Mouse (Mus musculus): ENCODE data around the gene Mrps17. TPM values are rescaled to one million over a fixed set of nuclear protein-coding genes. Genes with fewer than 3 reads are reported as not detected.

Mrps17 gene
- total and polyA plus RNA-seq, 2 experiments from 2014 or later = 173 to 196 TPM

DNA sequence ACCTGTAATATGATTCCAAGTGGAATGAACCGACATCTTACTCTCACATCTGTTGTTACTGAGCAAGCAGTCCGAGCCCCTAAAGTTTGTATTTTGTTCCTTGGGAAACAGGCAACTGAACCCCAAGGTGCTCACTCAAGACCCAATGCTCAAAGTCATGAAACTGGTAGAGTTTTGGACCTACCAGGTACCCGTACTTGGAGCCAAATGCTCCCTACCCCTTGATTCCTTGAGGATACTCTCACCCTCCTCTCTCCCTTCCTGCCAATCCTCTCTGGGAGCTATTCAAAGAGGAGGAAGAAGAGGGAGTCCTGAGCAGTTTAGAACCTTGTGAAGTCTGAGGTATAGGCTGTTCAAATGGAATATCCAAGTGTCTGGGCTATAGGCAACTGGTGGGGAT, 11.5 kb downstream of the Mrps17 start:
- H3K27me3 ChIP-seq (ENCODE audit: control insufficient read depth, insufficient read depth, low read length) = no peaks in the 10 kb centered on the region
- no peak overlapping the region; the same call in 1 of the 2 replicates for H3K27ac ChIP-seq (ENCODE audit: low read depth)
- no peaks in the 10 kb centered on the region for H3K36me3 ChIP-seq (replicated peaks; ENCODE audit: control insufficient read depth, insufficient read depth, low read length)
- no peak for ATAC-seq (ENCODE audit: insufficient read depth, low read depth)
- peak overlapping the region; percentile 77 for H3K4me3 ChIP-seq (ENCODE audit: low read depth, low read length)
- WGBS = 61% methylated on average over 3 of the region's 3 CpGs
- H3K4me1 ChIP-seq (ENCODE audit: control insufficient read depth, insufficient read depth) = peaks cover 33% of the 10 kb centered on the region
- H3K4me2 ChIP-seq (ENCODE audit: low read depth, low read length) = peak overlapping the region; percentile 70
- peak overlapping the region; percentile 95; the same call in 1 of the 2 replicates for H3K9ac ChIP-seq (replicated peaks; ENCODE audit: low read depth, low read length)
- no peak for DNase-seq (ENCODE audit: low spot score)
- TF ChIP-seq EP300 (IDR thresholded peaks at IDR 0.05; ENCODE audit: low read depth) = no peak
- no peak for TF ChIP-seq CTCF (IDR thresholded peaks at IDR 0.05; ENCODE audit: low read depth)
- H3K9me3 ChIP-seq (replicated peaks; ENCODE audit: control insufficient read depth, low read length) = no peaks in the 10 kb centered on the region

DNA sequence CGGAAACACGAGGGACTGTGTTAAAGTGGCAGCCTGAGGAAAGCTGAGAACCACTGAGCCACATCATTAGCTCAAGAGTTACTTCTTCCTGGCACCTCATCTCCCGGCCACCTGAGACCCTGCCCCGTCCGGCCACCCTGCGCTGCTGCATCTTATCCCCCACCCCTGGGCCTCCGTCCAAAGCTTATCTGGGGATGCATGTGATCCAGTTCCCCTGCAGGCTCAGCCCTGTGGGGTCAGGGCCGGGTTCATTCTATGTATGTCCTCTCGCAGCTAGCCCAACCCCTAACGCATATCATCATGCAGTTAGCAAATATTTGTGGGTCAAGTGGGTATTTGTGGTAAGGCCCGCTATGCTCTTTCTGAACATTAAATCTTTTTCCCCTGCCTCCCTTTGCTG, 14.0 kb downstream of the Mrps17 start:
- Histone ChIP-seq H3K27me3 (ENCODE audit: control insufficient read depth, insufficient read depth, low read length) (no peaks in the 10 kb centered on the region), H3K27ac (ENCODE audit: low read depth) (peak overlapping the region; percentile 91), H3K9me3 (replicated peaks; ENCODE audit: control insufficient read depth, low read length) (no peaks in the 10 kb centered on the region), H3K4me2 (ENCODE audit: low read depth, low read length) (peak overlapping the region; percentile 49), H3K4me3 (ENCODE audit: low read depth, low read length) (peak overlapping the region; percentile 4; the same call in 1 of the 2 replicates), H3K36me3 (replicated peaks; ENCODE audit: control insufficient read depth, insufficient read depth, low read length) (no peaks in the 10 kb centered on the region), H3K4me1 (ENCODE audit: control insufficient read depth, insufficient read depth) (peaks cover 33% of the 10 kb centered on the region), H3K9ac (replicated peaks; ENCODE audit: low read depth, low read length) (peak overlapping the region; percentile 52)
- TF ChIP-seq CTCF (IDR thresholded peaks at IDR 0.05; ENCODE audit: low read depth) (peak; percentile 18; the same call in 1 of the 2 replicates), EP300 (IDR thresholded peaks at IDR 0.05; ENCODE audit: low read depth) (0 out of 2 replicates have a peak, but pooled peaks have one; percentile 35)
- DNase-seq (ENCODE audit: low spot score) (peak; percentile 73), ATAC-seq (ENCODE audit: insufficient read depth, low read depth) (peak; percentile 13; the same call in 1 of the 2 replicates)
- 14% methylated on average over 11 of the region's 11 CpGs for WGBS

DNA sequence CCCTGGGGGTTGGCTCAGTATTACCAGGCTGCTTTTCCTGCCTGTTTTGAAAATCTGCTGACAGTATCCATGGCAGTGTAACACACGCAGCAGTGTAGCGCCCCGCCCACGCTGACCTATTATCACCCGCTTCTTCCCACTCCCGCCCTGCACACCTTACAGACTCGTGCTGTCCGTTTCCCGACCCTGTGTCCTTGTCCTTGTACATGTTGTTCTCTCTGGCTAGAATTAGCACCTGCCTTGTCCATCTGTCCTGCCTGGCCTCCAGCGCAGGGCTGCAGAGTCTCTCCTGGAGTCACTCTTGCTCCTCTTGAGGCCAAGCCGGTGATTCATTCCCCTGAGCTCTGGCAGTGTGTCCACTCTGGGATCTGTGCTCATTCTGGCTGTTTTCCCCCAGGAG, 15.0 kb downstream of the Mrps17 start:
- H3K4me1 ChIP-seq (ENCODE audit: control insufficient read depth, insufficient read depth) = peaks cover 33% of the 10 kb centered on the region
- no peaks in the 10 kb centered on the region for H3K36me3 ChIP-seq (replicated peaks; ENCODE audit: control insufficient read depth, insufficient read depth, low read length)
- H3K27ac ChIP-seq (ENCODE audit: low read depth) = peak overlapping the region; percentile 91
- WGBS = 11% methylated on average over 11 of the region's 11 CpGs
- TF ChIP-seq CTCF (IDR thresholded peaks at IDR 0.05; ENCODE audit: low read depth) = no peak
- TF ChIP-seq EP300 (IDR thresholded peaks at IDR 0.05; ENCODE audit: low read depth) = peak; percentile 89
- H3K27me3 ChIP-seq (ENCODE audit: control insufficient read depth, insufficient read depth, low read length) = no peaks in the 10 kb centered on the region
- DNase-seq (ENCODE audit: low spot score) (peak; percentile 85), ATAC-seq (ENCODE audit: insufficient read depth, low read depth) (peak; percentile 87)
- peak overlapping the region; percentile 49 for H3K4me2 ChIP-seq (ENCODE audit: low read depth, low read length)
- no peaks in the 10 kb centered on the region for H3K9me3 ChIP-seq (replicated peaks; ENCODE audit: control insufficient read depth, low read length)
- no peak overlapping the region for H3K4me3 ChIP-seq (ENCODE audit: low read depth, low read length)
- peak overlapping the region; percentile 52; the same call in 1 of the 2 replicates for H3K9ac ChIP-seq (replicated peaks; ENCODE audit: low read depth, low read length)

DNA sequence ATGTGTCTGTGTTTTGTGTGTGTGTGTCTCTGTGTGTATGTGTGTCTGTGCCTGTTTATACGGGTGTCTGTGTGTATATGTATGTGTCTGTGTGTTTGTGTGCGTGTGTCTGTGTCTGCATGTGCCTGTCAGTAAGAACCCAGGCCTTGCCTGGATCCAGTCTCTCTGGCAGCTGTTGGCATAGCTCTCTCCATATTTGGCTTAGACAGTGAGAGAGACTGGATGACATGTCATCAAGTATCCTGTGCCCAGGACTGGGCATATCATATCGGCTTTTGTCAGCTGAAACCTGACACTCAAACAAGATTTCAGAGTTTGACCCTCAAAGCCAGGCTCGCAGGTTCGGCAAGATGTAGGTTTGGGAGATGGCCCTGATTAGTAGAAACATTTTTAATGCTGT, 15.7 kb downstream of the Mrps17 start:
- no peaks in the 10 kb centered on the region for H3K36me3 ChIP-seq (replicated peaks; ENCODE audit: control insufficient read depth, insufficient read depth, low read length)
- no peaks in the 10 kb centered on the region for H3K27me3 ChIP-seq (ENCODE audit: control insufficient read depth, insufficient read depth, low read length)
- DNase-seq (ENCODE audit: low spot score) (peak; percentile 71), ATAC-seq (ENCODE audit: insufficient read depth, low read depth) (peak; percentile 87)
- 0 out of 2 replicates have a peak, but pooled peaks have one; percentile 35 for TF ChIP-seq EP300 (IDR thresholded peaks at IDR 0.05; ENCODE audit: low read depth)
- no peak for TF ChIP-seq CTCF (IDR thresholded peaks at IDR 0.05; ENCODE audit: low read depth)
- no peak overlapping the region for H3K4me3 ChIP-seq (ENCODE audit: low read depth, low read length)
- H3K4me2 ChIP-seq (ENCODE audit: low read depth, low read length) = peak overlapping the region; percentile 25; the same call in 1 of the 2 replicates
- H3K4me1 ChIP-seq (ENCODE audit: control insufficient read depth, insufficient read depth) = peaks cover 33% of the 10 kb centered on the region
- 34% methylated on average over 5 of the region's 5 CpGs for WGBS
- H3K9ac ChIP-seq (replicated peaks; ENCODE audit: low read depth, low read length) = no peak overlapping the region
- H3K9me3 ChIP-seq (replicated peaks; ENCODE audit: control insufficient read depth, low read length) = no peaks in the 10 kb centered on the region
- H3K27ac ChIP-seq (ENCODE audit: low read depth) = peak overlapping the region; percentile 91

DNA sequence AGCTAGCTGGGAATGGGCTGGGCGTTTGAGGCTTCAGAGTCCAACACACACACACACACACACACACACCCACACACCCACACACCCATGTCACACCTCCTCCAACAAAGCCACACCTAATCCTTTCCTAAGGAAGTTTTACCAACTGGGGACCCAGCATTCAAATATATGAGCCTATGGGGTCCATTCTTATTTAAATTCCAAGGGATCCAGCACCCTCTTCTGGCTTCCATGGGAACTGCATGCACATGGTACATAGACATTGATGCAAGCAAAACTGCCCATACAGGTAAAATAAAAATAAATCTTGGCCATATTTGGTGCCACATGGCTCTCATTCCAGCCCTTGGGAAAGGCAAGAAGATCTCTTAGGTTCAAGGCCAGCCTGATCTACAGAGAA, 25.7 kb downstream of the Mrps17 start:
- DNase-seq (ENCODE audit: low spot score) (peak; percentile 31), ATAC-seq (ENCODE audit: insufficient read depth, low read depth) (no peak)
- Histone ChIP-seq H3K36me3 (replicated peaks; ENCODE audit: control insufficient read depth, insufficient read depth, low read length) (peaks cover 51% of the 10 kb centered on the region), H3K4me3 (ENCODE audit: low read depth, low read length) (no peak overlapping the region), H3K27ac (ENCODE audit: low read depth) (no peak overlapping the region), H3K27me3 (ENCODE audit: control insufficient read depth, insufficient read depth, low read length) (no peaks in the 10 kb centered on the region), H3K4me1 (ENCODE audit: control insufficient read depth, insufficient read depth) (peaks cover 8% of the 10 kb centered on the region; the same call in 1 of the 2 replicates), H3K4me2 (ENCODE audit: low read depth, low read length) (no peak overlapping the region), H3K9ac (replicated peaks; ENCODE audit: low read depth, low read length) (no peak overlapping the region), H3K9me3 (replicated peaks; ENCODE audit: control insufficient read depth, low read length) (no peaks in the 10 kb centered on the region)
- 100% methylated on average over 1 of the region's 1 CpGs for WGBS
- TF ChIP-seq EP300 (IDR thresholded peaks at IDR 0.05; ENCODE audit: low read depth) (no peak), CTCF (IDR thresholded peaks at IDR 0.05; ENCODE audit: low read depth) (peak; percentile 75)
